Mouse (Mus musculus) embryonic fibroblast, embryonic 13.5 days (primary cell): Measurements from ENCODE around the gene Pdcd2l.

Experiments
- CTCF ChIP-seq: IDR thresholded peaks from 2 replicates; pipeline ENCODE4 v1.5.1; 2011; ENCODE audit warnings: mild to moderate bottlenecking, control low read depth, low read length, moderate library complexity, borderline replicate concordance; ENCODE audit not compliant: insufficient read depth
- POLR2A ChIP-seq: IDR thresholded peaks from 2 replicates; pipeline ENCODE4 v1.6.1; 2011; ENCODE audit warnings: low read depth, mild to moderate bottlenecking, control low read depth, low read length, moderate library complexity

DNA sequence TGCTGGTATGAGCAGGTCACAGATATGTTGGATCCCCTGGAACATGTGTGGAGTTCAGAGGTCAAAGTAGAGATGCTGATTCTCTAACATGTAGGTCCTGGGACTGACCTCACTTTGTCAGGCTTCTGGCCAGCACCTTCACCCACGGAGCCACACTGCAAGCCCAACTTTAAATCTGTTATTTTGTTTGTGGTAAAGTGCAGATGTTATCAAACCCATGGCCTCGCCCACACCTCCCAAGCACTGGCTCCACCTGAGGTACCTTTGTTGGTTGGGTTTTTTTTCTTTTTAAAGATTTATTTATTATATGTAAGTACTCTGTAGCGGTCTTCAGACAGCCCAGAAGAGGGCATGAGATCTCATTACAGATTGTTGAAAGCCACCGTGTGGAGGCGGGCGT lies 57.0 kb downstream of the Pdcd2l start:
- TF ChIP-seq CTCF (no peak), POLR2A (no peak)
